Mouse (Mus musculus) erythroblast, adult 5-6 weeks (primary cell): ENCODE results near the gene Sept6. TPM values are rescaled to one million over a fixed set of nuclear protein-coding genes. Genes with fewer than 3 reads are reported as not detected.

ENCODE experiments used
- ATAC-seq: replicated peaks from 2 replicates; pipeline ENCODE4 v1.8.0; 2016; ENCODE audit warnings: moderate number of reproducible peaks, mild to moderate bottlenecking, moderate TSS enrichment, inconsistent platforms; ENCODE audit not compliant: poor library complexity, low FRiP score, severe bottlenecking
- total RNA-seq, 2 experiments: library from RNA; stranded (forward) in 1 of 2; stranded (reverse) in 1 of 2; fragments of 150-400 nt in 1 of 2; fragments of 200-764, 138-1000 nt in 1 of 2; gene quantifications; 2 replicates each; pipeline versions ENCODE4 v1.2.3 to v1.2.4; 2015 to 2017; ENCODE audit warnings: low replicate concordance in 2 of 2

Gene Sept6
- total RNA-seq, 2 experiments from 2014 or later, result 7.1 to 12.5 TPM

DNA sequence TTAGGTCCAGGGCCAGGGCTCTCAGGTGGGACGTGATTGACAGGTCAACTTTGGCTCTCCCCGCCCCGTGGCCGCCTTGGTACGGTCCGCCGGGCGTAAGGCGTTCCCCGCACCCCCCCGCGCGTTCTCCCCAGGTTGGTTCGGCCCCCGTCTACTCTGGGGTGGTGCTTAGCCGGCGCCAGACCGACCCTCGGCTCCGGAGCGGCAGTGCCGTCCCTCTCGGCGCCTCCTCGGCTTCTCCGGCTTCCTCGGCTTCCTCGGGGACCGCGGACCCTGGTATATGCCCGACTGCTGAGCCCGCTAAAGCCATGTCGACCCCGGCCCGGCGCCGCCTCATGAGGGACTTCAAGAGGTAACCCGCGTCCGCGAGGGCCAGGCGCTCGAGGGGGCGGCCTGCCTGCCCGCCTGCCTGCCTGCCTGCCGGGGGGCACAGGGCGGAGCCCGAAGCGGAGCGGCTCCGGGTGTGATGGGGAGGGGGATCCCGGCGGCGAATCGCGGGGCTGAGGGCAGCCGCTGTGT, 117.4 kb downstream of the Sept6 start:
- ATAC-seq, result peak; percentile 99

DNA sequence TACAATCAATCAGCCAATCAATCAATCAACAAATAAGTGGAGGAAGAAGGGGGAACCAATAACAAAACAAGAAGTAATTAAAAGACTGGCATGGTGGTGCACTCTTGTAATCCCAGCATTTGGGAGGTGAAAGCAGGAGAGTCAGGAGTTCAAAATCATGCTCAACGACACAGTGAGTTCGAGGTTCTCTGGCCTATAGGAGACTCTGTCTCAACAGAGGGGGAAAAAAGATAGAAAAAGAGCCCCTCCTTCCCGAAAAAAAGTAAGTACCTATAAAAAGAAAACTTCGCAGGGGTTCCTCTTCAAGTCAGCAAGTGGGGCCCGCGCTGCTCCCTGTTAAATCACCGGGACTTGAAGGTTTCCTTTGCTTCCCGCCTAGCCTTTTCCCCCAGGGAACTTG, 117.8 kb downstream of the Sept6 start, which contains the start of the genes Ube2a and C330007P06Rik:
Gene Ube2a, plus strand, starts transcription at position 136 of the 400 bp plus-strand sequence.
Gene C330007P06Rik, minus strand, starts transcription at position 347 of the 400 bp plus-strand sequence.
- ATAC-seq, result peak; percentile 44

DNA sequence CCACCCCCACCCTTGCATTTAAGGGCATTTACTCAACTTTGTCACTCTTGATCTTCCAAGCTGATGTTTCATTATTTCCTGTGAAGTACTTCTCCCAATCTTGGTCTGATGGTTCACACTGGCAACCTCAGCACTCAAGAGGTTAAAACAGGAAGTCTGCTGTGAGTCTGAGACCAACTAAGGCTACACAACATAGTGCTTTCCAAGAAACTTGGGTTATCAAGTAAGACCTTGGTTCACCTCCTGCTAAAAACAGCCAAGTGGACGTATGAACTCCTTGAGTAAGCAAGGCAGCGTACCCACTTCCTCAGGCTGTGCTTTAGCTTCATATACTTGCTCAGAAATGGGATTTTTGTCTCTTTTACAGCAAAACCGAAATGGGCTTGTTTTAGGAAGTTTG, 121.2 kb downstream of the Sept6 start:
- ATAC-seq, result no peak

DNA sequence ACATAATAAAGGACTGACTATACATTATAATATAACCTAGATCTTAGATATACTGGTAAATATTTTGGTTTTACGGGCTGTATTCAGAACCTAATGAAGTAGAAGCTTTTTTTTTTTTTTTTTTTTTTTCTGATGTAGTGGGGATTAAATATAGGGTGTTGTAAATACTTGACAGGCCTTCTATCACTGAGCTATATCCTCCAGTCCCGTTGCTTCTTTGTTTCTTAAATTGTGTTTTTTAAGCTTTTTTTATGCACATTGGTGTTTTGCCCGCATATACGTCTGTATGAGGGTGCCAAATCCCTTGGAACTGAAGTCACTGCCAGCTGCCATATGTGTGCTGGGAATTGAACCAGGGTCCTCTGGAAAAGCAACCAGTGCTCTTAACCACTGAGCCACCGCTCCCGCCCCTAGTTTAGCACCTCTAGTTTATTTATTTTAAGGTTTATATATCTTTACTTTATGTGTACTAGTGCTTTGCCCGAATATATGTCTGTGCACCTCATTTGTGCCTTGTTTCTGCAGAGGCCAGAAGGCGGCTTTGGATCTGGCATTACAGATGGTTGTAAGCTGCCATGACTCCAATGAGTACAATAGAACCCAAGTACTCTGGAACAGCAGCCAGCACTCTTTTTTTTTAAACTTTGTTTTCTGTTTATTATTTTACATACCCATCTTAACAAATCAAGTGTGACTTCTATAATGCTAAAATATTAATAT, 126.8 kb downstream of the Sept6 start:
- no peak for ATAC-seq

DNA sequence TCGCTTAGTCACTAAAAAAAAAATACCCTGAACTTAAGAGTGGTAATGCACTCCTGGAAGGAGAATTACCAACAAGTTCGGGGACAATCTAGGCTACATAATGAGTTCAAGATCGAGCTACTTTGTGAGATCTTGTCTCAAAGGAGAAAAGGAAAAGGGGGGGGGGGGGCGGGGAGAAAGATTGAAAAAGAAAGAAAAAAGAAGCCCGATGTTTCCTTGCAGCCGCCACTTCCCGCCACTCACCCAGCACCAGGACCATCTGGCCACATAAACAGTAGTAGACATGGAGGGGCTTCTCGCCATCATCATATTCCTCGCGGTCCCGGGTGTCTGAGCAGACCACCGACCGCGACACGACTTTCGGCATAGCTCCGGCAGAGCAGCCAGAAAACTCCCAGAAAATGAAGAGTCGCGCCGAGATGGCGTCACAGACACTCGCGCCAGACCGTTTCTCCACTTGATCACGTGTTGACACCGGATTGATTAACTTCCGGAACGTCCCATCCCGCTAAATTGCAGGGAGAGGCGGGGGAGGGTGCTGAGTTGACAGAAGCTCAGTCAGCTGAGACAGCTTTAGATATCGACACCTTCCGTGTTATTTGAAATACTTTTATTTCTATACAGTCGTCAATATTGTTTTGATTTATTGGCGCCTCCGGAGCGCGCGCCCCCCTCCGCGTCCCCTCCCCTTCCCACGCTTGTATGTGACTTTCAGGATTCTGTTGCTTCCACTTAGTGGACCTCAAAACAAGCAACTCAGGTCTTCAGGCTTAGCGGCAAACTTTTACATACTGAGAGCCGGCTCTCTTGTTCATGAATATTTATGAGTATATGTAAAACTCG, 127.6 kb downstream of the Sept6 start:
- ATAC-seq, result peak; percentile 100

Other genes with a start within 250 kb of the Sept6 start
- gene Slc25a43, start 248.1 kb downstream of the Sept6 start, total RNA-seq (2015; ENCODE audit: low replicate concordance), result not detected in 2 replicates
- not detected in 2 replicates for gene Slc25a43, start 248.1 kb downstream of the Sept6 start, total RNA-seq (2017; ENCODE audit: low replicate concordance)
- 240 and 241 TPM in 2 replicates for gene Slc25a5, start 196.1 kb downstream of the Sept6 start, total RNA-seq (2015; ENCODE audit: low replicate concordance)
- gene Slc25a5, start 196.1 kb downstream of the Sept6 start, total RNA-seq (2017; ENCODE audit: low replicate concordance), result 141 and 160 TPM in 2 replicates
- 16.7 and 39.9 TPM in 2 replicates for gene Ube2a, start 117.9 kb downstream of the Sept6 start, total RNA-seq (2015; ENCODE audit: low replicate concordance)
- gene Ube2a, start 117.9 kb downstream of the Sept6 start, total RNA-seq (2017; ENCODE audit: low replicate concordance), result 4.3 and 19.9 TPM in 2 replicates
- 9.2 and 22.2 TPM in 2 replicates for gene C330007P06Rik, start 117.7 kb downstream of the Sept6 start, total RNA-seq (2015; ENCODE audit: low replicate concordance)
- 17.7 and 23.5 TPM in 2 replicates for gene C330007P06Rik, start 117.7 kb downstream of the Sept6 start, total RNA-seq (2017; ENCODE audit: low replicate concordance)
- 3.1 and 8.5 TPM in 2 replicates for gene Nkrf, start 88.9 kb downstream of the Sept6 start, total RNA-seq (2015; ENCODE audit: low replicate concordance)
- 0.34 and 3.9 TPM in 2 replicates for gene Nkrf, start 88.9 kb downstream of the Sept6 start, total RNA-seq (2017; ENCODE audit: low replicate concordance)
- gene Sowahd, start 57.1 kb upstream of the Sept6 start, total RNA-seq (2015; ENCODE audit: low replicate concordance), result not detected in 2 replicates
- gene Sowahd, start 57.1 kb upstream of the Sept6 start, total RNA-seq (2017; ENCODE audit: low replicate concordance), result not detected in 2 replicates
- 374 and 391 TPM in 2 replicates for gene Rpl39, start 93.6 kb upstream of the Sept6 start, total RNA-seq (2015; ENCODE audit: low replicate concordance)
- 399 and 493 TPM in 2 replicates for gene Rpl39, start 93.6 kb upstream of the Sept6 start, total RNA-seq (2017; ENCODE audit: low replicate concordance)
- 12.7 and 21.7 TPM in 2 replicates for gene Upf3b, start 118.5 kb upstream of the Sept6 start, total RNA-seq (2015; ENCODE audit: low replicate concordance)
- 30.8 and 32.2 TPM in 2 replicates for gene Upf3b, start 118.5 kb upstream of the Sept6 start, total RNA-seq (2017; ENCODE audit: low replicate concordance)
- 6.5 and 8.3 TPM in 2 replicates for gene Nkap, start 135.0 kb upstream of the Sept6 start, total RNA-seq (2015; ENCODE audit: low replicate concordance)
- gene Nkap, start 135.0 kb upstream of the Sept6 start, total RNA-seq (2017; ENCODE audit: low replicate concordance), result 23.4 and 38.3 TPM in 2 replicates
- gene Akap14, start 177.0 kb upstream of the Sept6 start, total RNA-seq (2015; ENCODE audit: low replicate concordance), result not detected in 2 replicates
- not detected in 2 replicates for gene Akap14, start 177.0 kb upstream of the Sept6 start, total RNA-seq (2017; ENCODE audit: low replicate concordance)
- gene Ndufa1, start 199.4 kb upstream of the Sept6 start, total RNA-seq (2015; ENCODE audit: low replicate concordance), result 46.7 and 47.0 TPM in 2 replicates
- gene Ndufa1, start 199.4 kb upstream of the Sept6 start, total RNA-seq (2017; ENCODE audit: low replicate concordance), result 26.6 and 36.0 TPM in 2 replicates
- 1.3 TPM in 1 of 2 replicates, not detected in the other for gene Rnf113a1, start 199.5 kb upstream of the Sept6 start, total RNA-seq (2015; ENCODE audit: low replicate concordance)
- gene Rnf113a1, start 199.5 kb upstream of the Sept6 start, total RNA-seq (2017; ENCODE audit: low replicate concordance), result 0.56 and 1.0 TPM in 2 replicates
- not detected in 2 replicates for gene Gm9, start 219.2 kb upstream of the Sept6 start, total RNA-seq (2015; ENCODE audit: low replicate concordance)
- gene Gm9, start 219.2 kb upstream of the Sept6 start, total RNA-seq (2017; ENCODE audit: low replicate concordance), result 0.70 TPM in 1 of 2 replicates, not detected in the other
- gene Rhox1, start 230.5 kb upstream of the Sept6 start, total RNA-seq (2015; ENCODE audit: low replicate concordance), result not detected in 2 replicates
- gene Rhox1, start 230.5 kb upstream of the Sept6 start, total RNA-seq (2017; ENCODE audit: low replicate concordance), result not detected in 2 replicates